Mouse (Mus musculus): ENCODE results near the gene Fam20c.

The Fam20c gene

DNA sequence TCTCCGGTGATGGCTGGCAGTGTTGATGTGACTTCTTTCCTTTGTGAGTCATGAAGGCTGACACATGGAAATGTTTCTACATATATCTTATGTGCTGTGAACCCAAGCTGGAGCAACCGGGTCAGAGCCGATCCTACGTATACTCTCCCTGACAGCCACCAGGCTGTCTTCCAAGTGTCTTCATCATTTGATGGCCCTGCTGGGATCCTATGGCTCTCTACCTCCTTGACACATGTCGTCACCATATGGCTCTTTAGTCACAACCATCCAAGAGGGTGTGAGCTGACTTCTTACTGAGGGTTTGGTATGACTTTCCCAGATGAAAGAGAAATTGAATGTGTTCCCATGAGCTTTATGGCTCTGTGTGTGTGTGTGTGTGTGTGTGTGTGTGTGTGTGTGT, 50.0 kb downstream of the Fam20c start:
- DNase-seq (ENCODE audit: low read depth in 2 of 2, low spot score in 2 of 2) = no peak

DNA sequence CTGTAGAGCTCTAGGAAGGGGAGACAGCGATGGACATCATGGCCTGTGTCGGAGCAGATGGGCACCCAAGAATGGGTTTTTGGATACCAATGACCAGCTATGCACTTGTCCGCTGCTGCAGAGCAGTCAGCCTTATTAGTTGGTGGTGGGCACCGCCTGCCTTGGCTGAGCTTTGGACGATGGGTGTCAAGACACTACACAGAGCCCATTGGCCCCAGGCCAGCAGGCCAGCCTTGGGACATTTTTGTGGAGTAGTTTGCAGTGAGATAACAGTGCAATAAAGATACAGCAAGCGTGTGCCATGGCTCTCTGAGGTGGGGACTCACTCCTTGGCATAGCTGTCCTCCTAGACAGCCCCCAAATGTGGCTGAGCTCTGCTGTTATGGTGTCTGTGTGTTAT, 55.5 kb downstream of the Fam20c start:
- no peak for DNase-seq (ENCODE audit: low read depth in 2 of 2, low spot score in 2 of 2)

DNA sequence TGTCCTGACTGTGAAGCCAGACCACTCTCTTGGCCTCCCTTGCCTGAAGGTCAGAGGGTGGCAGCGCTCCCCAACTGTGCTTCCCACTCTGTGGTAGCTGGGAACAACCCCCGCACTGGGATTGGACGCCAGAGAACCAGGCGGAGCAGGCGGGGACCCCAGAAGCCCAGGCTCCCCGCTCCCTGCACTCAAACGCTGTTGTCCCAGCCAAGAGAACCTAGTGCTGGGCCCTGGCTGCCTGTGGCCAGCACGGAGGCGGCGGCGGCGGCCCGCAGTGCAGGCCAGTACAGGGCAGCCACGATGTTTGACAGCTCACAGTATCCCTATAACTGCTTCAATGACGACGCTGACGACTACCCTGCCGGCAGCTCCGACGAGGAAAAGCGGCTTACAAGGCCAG, 65.5 kb downstream of the Fam20c start, which contains the start of gene Gm5294:
Gene Gm5294, plus strand, starts transcription at position 301 of the 400 bp plus-strand sequence.
- DNase-seq (ENCODE audit: low read depth in 2 of 2, low spot score in 2 of 2) = no peak

DNA sequence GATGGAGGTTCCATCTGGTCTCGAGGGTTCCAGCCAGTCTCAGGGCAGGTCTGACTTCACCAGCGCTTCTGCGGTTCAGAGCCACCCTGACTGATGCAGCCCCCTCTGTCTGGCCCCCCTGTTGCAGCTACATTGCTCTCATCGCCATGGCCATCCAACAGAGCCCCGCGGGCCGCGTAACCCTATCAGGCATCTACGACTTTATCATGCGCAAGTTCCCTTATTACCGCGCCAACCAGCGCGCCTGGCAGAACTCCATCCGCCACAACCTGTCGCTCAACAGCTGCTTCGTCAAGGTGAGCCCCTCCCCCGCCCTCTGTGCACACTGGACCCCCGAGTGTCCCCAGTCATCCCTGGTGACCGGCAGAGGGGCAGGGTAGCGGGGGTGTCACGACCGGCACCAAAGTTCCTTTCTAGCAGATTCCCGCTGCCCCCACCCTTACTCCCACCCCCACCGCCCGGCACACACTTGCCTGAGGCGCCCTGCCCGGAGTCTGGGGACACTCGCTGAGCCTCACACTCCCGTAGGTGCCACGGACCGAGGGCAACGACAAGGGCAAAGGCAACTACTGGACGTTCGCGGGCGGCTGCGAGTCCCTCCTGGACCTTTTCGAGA, 66.5 kb downstream of the Fam20c start:
- no peak for DNase-seq (ENCODE audit: low read depth in 2 of 2, low spot score in 2 of 2)

DNA sequence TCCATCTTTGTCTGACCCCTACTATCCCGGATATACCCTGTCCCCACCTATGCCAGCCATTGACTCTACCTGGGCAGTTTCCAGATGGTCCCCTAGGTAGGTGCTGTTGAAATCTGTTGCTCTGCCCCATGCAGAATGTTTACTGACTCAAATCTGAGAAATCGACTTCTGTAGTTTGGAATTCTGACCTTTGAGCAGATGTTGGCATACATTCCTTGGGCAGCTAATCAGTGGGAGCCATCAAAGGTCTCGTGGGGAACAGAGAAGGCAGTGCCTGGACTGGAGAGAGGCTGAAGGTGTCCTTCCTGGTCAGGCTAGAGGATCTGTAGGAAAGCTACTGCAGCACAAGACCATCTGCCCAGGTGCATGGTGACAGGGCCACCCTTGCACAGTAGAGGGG, 70.8 kb downstream of the Fam20c start:
- DNase-seq (ENCODE audit: low read depth in 2 of 2, low spot score in 2 of 2) = no peak

DNA sequence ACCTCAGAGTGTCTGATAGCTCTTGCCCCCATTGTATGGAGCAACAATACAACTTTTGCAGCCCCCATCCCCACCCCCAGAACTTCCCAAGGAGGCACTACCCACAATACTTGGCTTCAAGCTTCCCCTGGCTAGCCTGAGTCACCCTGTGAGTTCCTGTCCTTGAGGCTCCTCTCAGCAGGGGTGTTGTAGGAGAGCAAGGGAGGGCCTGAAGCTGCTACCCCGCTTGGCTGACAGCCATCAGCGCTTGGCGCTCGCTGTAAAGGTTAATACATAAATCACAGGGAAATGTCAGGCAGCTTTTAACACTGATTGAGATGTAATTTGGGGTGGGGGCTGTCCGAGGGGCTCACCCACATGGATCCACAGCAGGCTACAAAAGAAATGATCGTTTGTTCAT, 79.1 kb downstream of the Fam20c start:
- no peak for DNase-seq (ENCODE audit: low read depth in 2 of 2, low spot score in 2 of 2)

- DNase-seq (ENCODE audit: low read depth in 2 of 2, low spot score in 2 of 2) = no peak
Measured at GRCm38 (mm10) chr5:138834910-138835309, 80.6 kb downstream of the Fam20c start.

DNA sequence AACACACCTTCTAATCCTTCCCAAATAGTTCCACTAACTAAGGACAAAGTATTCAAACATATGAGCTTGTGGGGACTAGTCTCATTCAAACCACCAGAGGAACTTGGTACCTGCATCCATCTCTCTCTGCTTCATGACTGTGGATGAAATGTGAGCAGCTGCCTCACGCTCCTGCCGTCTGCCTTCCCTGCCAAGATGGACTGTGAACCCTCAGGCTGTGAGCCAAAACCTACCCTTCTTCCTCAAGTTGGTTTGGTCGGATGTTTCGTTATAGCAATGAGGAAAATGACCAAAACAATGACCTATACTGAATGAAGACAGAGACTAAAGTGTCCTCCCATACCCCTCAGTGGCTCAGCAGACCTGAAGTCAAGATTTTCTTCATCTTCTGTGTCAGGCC, 86.7 kb downstream of the Fam20c start:
- no peak for DNase-seq (ENCODE audit: low read depth in 2 of 2, low spot score in 2 of 2)

DNA sequence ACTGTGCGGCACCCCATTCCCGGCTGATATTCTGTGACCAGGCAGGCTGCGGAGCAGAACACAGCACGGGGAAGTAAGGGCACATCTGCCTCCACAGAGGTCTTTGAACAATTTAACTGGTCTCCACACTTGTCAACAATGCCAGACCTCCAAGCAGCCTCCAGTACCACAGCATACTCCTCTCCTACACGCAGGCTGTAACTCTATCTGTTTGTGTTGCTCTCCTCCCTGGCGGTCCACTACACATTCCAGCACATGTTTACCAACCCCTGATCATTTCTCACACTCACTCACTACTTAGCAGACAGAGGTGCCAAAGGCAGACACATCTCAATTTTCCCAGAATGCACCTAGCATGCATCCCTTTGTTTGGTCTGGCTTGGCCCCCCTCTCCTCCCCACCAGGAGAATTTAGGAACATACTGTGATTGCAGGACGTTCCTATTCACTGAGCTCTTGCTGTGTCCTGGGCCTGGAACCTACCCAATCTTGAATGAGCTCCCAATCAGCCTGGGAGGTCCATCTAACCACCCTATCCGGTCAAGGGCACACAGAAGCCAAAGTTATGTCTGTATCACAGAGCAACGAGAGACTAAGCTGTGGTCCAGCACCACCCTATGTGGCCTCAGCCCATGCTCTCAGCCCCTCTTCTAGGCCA, 89.0 kb downstream of the Fam20c start:
- no peak for DNase-seq (ENCODE audit: low read depth in 2 of 2, low spot score in 2 of 2)

- DNase-seq (ENCODE audit: low read depth in 2 of 2, low spot score in 2 of 2) = no peak
Measured at GRCm38 (mm10) chr5:138846506-138846905, 92.2 kb downstream of the Fam20c start.

DNA sequence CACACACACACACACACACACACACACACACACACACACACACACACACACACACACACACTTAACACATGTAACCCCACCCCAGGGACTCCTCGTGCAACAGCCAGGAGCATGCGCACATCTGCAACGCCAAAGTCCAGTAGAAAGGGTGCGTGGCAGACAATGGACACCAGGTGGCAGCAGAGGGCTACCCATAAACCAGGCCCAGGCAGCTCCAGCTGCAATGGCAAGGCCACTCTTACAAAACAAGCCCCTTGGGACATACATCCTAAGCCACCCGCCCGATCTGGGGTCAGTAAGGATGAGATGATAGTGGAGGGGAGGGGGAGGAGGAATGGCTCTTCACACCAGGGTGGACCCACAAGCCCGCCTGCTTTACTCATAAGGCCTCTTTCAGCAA, 93.8 kb downstream of the Fam20c start:
- peak; percentile 67 to 77 for DNase-seq (ENCODE audit: low read depth in 2 of 2, low spot score in 2 of 2)

DNA sequence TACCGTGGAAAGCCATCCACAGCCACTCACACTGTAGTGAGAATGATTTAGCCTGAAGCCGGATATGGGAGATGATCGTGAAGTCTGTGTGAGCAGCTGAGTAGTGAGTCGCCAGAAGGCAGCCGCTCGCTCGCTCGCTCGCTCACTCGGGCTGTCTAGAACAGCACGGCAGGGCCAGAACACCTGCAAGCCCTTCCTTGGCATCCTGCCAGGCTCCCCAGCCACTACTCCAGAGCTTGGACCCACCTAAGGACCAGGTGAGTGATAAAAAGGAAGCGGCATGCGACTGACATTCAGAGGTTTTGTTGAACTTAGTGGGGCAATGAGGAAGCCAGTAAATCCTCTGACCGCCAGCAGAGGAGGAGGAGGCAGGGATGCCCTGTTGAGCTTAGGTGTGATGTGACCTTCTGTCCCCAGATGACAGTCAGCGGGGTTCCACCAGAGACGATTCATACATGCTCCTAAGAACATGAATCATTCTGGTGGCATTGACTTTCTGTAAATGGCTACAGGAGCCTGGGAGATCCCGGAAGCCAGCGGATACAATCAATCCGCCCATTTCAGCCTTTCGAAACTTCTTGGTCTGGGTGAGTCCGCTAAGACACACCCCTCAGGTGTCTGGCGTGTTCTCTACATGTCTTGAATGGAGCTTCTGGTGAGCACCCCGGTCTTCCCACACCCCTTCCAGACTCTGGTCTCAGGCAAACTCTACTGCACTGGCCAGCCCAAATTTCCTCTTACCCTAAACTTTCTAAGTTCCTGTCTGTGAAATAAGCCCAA, 95.6 kb downstream of the Fam20c start:
- no peak for DNase-seq (ENCODE audit: low read depth in 2 of 2, low spot score in 2 of 2)

DNA sequence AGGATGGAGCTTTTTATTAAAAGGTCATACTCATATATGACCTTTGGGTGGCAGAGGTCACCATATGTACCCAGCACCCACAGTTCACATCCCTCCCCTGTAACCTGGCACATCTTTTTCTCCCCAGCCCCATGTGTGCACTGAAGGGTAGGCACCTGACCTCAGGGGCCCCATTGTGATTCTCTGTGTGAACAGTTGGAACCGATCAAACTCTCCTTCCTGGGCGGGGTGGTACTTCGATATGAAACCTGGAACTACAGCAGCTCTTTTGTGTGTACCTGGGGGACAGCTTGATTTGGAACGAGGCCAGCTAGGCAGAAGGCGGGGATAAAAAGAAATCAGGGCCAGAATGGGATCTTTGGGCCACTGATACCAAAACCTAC, 96.1 kb downstream of the Fam20c start:
- DNase-seq (ENCODE audit: low read depth in 2 of 2, low spot score in 2 of 2) = no peak

GRCm38 (mm10) chr5:138851296-138851780, 97.0 kb downstream of the Fam20c start:
- no peak for DNase-seq (ENCODE audit: low read depth in 2 of 2, low spot score in 2 of 2)

DNA sequence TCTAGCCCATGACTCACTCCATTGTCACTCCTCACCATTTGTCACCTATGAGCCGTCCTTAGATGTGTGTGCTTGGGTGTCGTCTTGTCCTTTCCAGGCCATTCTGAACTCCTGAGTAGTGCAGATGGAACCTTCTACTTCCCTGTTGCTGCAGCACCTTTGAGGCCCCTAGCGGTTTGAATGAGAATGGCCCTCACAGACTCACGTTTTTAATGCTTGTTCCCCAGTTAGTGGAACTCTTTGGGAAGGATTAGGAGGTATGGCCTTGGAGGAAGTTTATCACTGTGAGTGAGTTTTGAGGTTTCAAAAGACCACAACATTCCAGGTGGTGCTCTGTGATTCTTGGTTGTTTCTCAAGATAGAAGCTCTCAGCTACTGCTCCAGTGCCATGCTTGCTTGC, 97.8 kb downstream of the Fam20c start:
- no peak for DNase-seq (ENCODE audit: low read depth in 2 of 2, low spot score in 2 of 2)

GRCm38 (mm10) chr5:138853349-138853748, 99.0 kb downstream of the Fam20c start:
- no peak for DNase-seq (ENCODE audit: low read depth in 2 of 2, low spot score in 2 of 2)

DNA sequence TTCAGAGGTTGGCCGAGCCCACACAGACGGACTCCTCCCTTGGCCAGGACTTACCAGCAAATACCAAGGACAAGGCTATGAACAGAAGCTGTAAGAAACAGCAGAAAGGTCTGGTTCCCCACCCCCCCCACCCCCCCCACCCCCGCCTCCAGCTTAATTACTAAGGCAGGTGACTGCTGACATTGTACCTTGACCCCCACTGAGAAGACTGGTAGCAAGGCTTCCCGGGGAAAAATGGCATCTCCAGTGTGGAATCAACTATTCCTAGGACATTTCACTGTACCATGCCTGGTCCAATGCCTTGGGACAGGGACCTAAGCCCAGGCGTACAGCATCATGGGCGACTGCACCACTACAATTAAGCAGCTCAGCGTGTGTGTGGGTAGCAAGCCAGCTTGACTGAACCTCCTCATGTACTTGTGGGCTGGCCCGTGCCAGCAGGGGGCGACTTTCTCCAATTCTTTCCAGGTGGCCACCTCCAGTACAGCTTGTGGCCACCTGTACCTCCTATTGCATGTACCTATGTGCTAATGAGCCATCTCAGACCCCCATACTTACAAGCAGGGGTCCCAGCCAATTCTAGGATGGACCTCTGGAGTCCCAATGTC, 102.8 kb downstream of the Fam20c start:
- DNase-seq (ENCODE audit: low read depth in 2 of 2, low spot score in 2 of 2) = no peak

DNA sequence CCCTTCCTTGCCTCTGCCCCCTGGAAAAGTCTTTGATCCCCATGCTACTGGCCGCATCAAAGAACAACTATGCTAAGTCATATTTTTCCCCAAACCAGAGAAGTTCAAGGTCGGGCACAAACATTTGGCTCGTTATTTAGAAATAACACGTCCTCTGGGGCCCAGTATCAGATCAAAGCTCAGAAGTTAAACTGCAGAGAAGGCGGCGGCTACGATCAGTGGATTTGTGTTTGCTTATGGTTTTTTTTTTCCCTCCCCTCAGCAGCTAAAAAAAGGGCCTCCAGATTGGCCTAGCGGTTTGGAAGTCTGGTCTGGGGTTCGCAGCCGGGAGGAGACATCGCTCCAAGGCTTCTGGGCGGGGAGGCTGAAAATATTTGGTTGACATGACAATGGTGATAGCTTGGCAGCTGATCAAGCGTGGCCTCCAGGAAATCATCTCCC, 103.5 kb downstream of the Fam20c start:
- DNase-seq (ENCODE audit: low read depth in 2 of 2, low spot score in 2 of 2) = no peak
